Mouse (Mus musculus): ENCODE measurements around the gene Gm11034. TPM values are rescaled to one million over a fixed set of nuclear protein-coding genes. Genes with fewer than 3 reads are reported as not detected.

Gm11034 gene
- polyA plus RNA-seq, 1 experiment from 2014 or later: not detected

Other genes with a start within 250 kb of the Gm11034 start
- gene Cyp4f18, start 204.0 kb downstream of the Gm11034 start, polyA plus RNA-seq (2014; fragmentation: Nextera tagmentation; extraction: Ambion mirVana): 0.56 and 0.94 TPM in 2 replicates
- not detected in 2 replicates for gene Olfr372, start 172.4 kb downstream of the Gm11034 start, polyA plus RNA-seq (2014; fragmentation: Nextera tagmentation; extraction: Ambion mirVana)
- not detected in 2 replicates for gene Olfr373, start 130.5 kb downstream of the Gm11034 start, polyA plus RNA-seq (2014; fragmentation: Nextera tagmentation; extraction: Ambion mirVana)
- gene Olfr374, start 106.6 kb downstream of the Gm11034 start, polyA plus RNA-seq (2014; fragmentation: Nextera tagmentation; extraction: Ambion mirVana): not detected in 2 replicates
- 567 and 576 TPM in 2 replicates for gene Tpm4, start 78.7 kb downstream of the Gm11034 start, polyA plus RNA-seq (2014; fragmentation: Nextera tagmentation; extraction: Ambion mirVana)
- 94.2 and 101 TPM in 2 replicates for gene Rab8a, start 52.4 kb downstream of the Gm11034 start, polyA plus RNA-seq (2014; fragmentation: Nextera tagmentation; extraction: Ambion mirVana)
- not detected in 2 replicates for gene Hsh2d, start 24.0 kb downstream of the Gm11034 start, polyA plus RNA-seq (2014; fragmentation: Nextera tagmentation; extraction: Ambion mirVana)
- gene Cib3, start 799 bp downstream of the Gm11034 start, polyA plus RNA-seq (2014; fragmentation: Nextera tagmentation; extraction: Ambion mirVana): not detected in 2 replicates
- 75.9 and 78.9 TPM in 2 replicates for gene Fam32a, start 6.1 kb upstream of the Gm11034 start, polyA plus RNA-seq (2014; fragmentation: Nextera tagmentation; extraction: Ambion mirVana)
- gene Ap1m1, start 26.4 kb upstream of the Gm11034 start, polyA plus RNA-seq (2014; fragmentation: Nextera tagmentation; extraction: Ambion mirVana): 174 and 175 TPM in 2 replicates
- gene Gm10282, start 91.6 kb upstream of the Gm11034 start, polyA plus RNA-seq (2014; fragmentation: Nextera tagmentation; extraction: Ambion mirVana): 32.2 and 35.1 TPM in 2 replicates
- gene Klf2, start 105.4 kb upstream of the Gm11034 start, polyA plus RNA-seq (2014; fragmentation: Nextera tagmentation; extraction: Ambion mirVana): 4.4 and 4.8 TPM in 2 replicates
- gene Eps15l1, start 207.8 kb upstream of the Gm11034 start, polyA plus RNA-seq (2014; fragmentation: Nextera tagmentation; extraction: Ambion mirVana): 73.4 and 75.9 TPM in 2 replicates
- 0.74 and 1.3 TPM in 2 replicates for gene Calr3, start 230.2 kb upstream of the Gm11034 start, polyA plus RNA-seq (2014; fragmentation: Nextera tagmentation; extraction: Ambion mirVana)
- 11.4 and 13.4 TPM in 2 replicates for gene 1700030K09Rik, start 230.2 kb upstream of the Gm11034 start, polyA plus RNA-seq (2014; fragmentation: Nextera tagmentation; extraction: Ambion mirVana)